Mouse (Mus musculus) erythroblast, embryonic 14.5 days (primary cell): ENCODE measurements at regions not wholly inside any gene's neighbourhood (a gene's known extent, or its start where the extent isn't known, plus 50 kb on each side); places are given as distances from the start of the nearest gene placed in this dataset.

Experiments
- GATA1 ChIP-seq: IDR thresholded peaks from 2 replicates; pipeline ENCODE4 v1.6.1; 2012; ENCODE audit warnings: low read length, inconsistent platforms, mixed read lengths
- TAL1 ChIP-seq: IDR thresholded peaks from 3 replicates; pipeline ENCODE4 v1.6.1; 2012; ENCODE audit warnings: low read length, inconsistent platforms, mixed read lengths

- TF ChIP-seq GATA1 = no peak
- no peak for TF ChIP-seq TAL1
Measured at GRCm38 (mm10) chr2:178668451-178668850, 238.1 kb downstream of the Cdh26 start.
